Mouse (Mus musculus) neural tube, embryonic 14.5 days (tissue): ENCODE measurements around the gene Sumo1. TPM values are rescaled to one million over a fixed set of nuclear protein-coding genes. Genes with fewer than 3 reads are reported as not detected.
"Not testable (repeated sequence)": the region's sequence is repeated elsewhere in the genome, so short reads cannot be mapped to it uniquely, and the experiment has no call there.

Experiments
- ATAC-seq: fragments of 200-750 bp; cut with Nextera tagmentation; 2 replicates; pipeline ENCODE4 v1.8.0; 2017; ENCODE audit warnings: low read depth, mild to moderate bottlenecking, moderate TSS enrichment, moderate library complexity
- H3K27ac ChIP-seq: fragments of 300-500 bp; sonication (generic); 2 replicates; pipeline ENCODE4 v1.5.1; 2014; ENCODE audit warnings: low read depth, mild to moderate bottlenecking, control low read depth, low read length, moderate library complexity, mixed read lengths
- H3K27me3 ChIP-seq: fragments of 300-500 bp; sonication (generic); 2 replicates; pipeline ENCODE4 v1.6.1; 2014; ENCODE audit warnings: low read length; ENCODE audit not compliant: control insufficient read depth, insufficient read depth
- H3K36me3 ChIP-seq: fragments of 300-500 bp; sonication (generic); 2 replicates; pipeline ENCODE4 v1.6.1; 2014; ENCODE audit warnings: low read length, mixed read lengths; ENCODE audit not compliant: control insufficient read depth, insufficient read depth
- H3K4me1 ChIP-seq: fragments of 300-500 bp; sonication (generic); 2 replicates; pipeline ENCODE4 v1.6.1; 2014; ENCODE audit warnings: low read length; ENCODE audit not compliant: control insufficient read depth, insufficient read depth
- H3K4me2 ChIP-seq: fragments of 300-500 bp; sonication (generic); 2 replicates; pipeline ENCODE4 v1.6.1; 2014; ENCODE audit warnings: mild to moderate bottlenecking, low read depth, low read length, control low read depth
- H3K4me3 ChIP-seq: fragments of 300-500 bp; sonication (generic); 2 replicates; pipeline ENCODE4 v1.5.1; 2014; ENCODE audit warnings: low read depth, low read length, control low read depth, mixed read lengths
- H3K9ac ChIP-seq: fragments of 300-500 bp; sonication (generic); replicated peaks from 2 replicates; pipeline ENCODE4 v1.6.1; 2014; ENCODE audit warnings: low read depth, mild to moderate bottlenecking, control low read depth, low read length, mixed read lengths
- H3K9me3 ChIP-seq: fragments of 300-500 bp; sonication (generic); 2 replicates; pipeline ENCODE4 v1.6.1; 2016; ENCODE audit warnings: low read length; ENCODE audit not compliant: control insufficient read depth
- WGBS: fragments of 180-500 bp; shearing (Covaris S2); extraction: QIAGEN DNeasy Blood & Tissue Kit; methylation state at CpG from one replicate; pipeline ENCODE4 v1.1.7; 2014; 5-methylcytosine and 5-hydroxymethylcytosine counted together
- polyA plus RNA-seq: library from polyadenylated mRNA; unstranded; fragments of >200 nt; fragmentation: Nextera tagmentation; extraction: Ambion mirVana; gene quantifications from 2 replicates; pipeline ENCODE4 v1.2.1, GENCODE M21; 2014

Sumo1 gene
- polyA plus RNA-seq, 1 experiment from 2014 or later = 348 TPM

DNA sequence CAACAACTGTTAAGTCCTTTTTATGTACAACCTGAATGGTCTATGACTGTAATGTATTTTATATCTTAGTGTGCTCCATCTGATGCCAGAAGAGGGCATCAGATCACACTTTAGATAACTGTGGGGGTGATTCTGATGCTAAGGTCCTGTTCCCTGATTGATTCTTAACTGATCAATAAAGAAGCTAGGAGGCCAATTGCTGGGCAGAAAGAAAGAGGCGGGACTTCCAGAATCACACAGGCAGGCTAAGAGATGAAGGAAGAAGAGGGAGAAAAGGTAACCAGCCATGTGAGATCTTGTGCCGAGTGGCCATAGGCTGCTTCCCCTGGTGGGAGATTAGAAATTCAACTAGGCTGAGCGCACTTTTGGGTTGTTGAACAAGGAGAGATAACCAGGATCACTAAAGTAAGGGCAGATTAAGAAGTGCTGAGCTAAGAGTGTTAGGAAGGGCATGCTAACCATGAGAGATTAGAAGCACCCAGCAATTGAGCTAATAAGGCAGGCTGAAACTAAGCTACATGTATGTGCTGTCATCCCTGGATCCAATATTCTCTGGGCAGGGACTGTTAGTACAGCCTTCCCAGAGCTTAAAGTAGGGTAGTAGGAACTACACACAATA lies 19.3 kb downstream of the Sumo1 start:
- H3K4me3 ChIP-seq = no peak overlapping the region
- WGBS = 91% methylated on average over 3 of the region's 3 CpGs
- peaks cover 11% of the 10 kb centered on the region; the same call in 1 of the 2 replicates for H3K36me3 ChIP-seq
- no peak overlapping the region for H3K9ac ChIP-seq
- ATAC-seq = no peak
- H3K27ac ChIP-seq = no peak overlapping the region
- no peaks in the 10 kb centered on the region for H3K9me3 ChIP-seq
- H3K27me3 ChIP-seq = no peaks in the 10 kb centered on the region
- H3K4me2 ChIP-seq = no peak overlapping the region
- H3K4me1 ChIP-seq = no peaks in the 10 kb centered on the region

DNA sequence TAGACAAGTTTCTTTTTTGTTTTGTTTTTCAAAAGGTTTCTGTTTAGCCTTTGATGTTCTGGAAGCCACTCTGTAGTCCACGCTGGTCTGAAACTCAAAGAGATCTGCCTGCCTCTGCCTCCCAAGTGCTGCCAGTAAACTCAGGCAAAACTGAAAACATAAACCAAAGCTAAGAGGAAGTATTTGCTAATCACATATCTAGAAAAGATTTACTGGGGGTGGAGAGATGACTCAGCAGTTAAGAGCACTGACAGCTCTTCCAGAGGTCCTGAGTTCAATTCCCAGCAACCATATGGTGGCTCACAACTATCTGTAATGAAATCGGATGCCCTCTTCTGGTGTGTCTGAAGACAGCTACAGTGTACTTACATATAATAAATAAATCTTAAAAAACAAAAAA lies 24.1 kb downstream of the Sumo1 start:
- H3K9me3 ChIP-seq, H3K4me3 ChIP-seq, ATAC-seq, H3K27me3 ChIP-seq, H3K9ac ChIP-seq, H3K27ac ChIP-seq, H3K4me2 ChIP-seq, H3K4me1 ChIP-seq: not testable (repeated sequence)
- WGBS = 93% methylated on average over 2 of the region's 2 CpGs
- H3K36me3 ChIP-seq = peaks cover 17% of the 10 kb centered on the region

DNA sequence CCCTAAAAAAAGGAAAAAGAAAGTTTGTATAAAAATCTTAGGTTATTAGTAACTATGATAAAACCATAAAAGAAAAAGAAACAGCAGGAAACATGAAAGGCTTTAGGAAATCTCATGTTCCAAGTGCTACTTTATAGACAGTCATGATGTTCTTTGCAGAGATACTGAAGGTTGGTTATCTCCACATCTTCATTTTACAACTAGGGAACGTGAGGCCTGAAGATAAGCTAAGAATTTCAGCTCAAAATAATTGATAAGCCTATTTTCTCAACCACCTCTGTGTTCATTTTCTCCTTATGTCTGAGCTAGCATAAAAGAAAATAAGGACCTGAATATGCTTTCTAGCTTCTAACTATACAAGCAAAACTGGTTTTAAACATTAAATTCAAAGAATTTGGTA lies 28.1 kb downstream of the Sumo1 start:
- no peaks in the 10 kb centered on the region for H3K4me1 ChIP-seq
- H3K4me3 ChIP-seq = no peak overlapping the region
- H3K36me3 ChIP-seq = peaks cover 11% of the 10 kb centered on the region
- ATAC-seq = no peak
- WGBS = 92% methylated on average over 1 of the region's 1 CpGs
- no peak overlapping the region for H3K4me2 ChIP-seq
- no peaks in the 10 kb centered on the region for H3K9me3 ChIP-seq
- H3K9ac ChIP-seq = no peak overlapping the region
- no peaks in the 10 kb centered on the region for H3K27me3 ChIP-seq
- H3K27ac ChIP-seq = no peak overlapping the region

DNA sequence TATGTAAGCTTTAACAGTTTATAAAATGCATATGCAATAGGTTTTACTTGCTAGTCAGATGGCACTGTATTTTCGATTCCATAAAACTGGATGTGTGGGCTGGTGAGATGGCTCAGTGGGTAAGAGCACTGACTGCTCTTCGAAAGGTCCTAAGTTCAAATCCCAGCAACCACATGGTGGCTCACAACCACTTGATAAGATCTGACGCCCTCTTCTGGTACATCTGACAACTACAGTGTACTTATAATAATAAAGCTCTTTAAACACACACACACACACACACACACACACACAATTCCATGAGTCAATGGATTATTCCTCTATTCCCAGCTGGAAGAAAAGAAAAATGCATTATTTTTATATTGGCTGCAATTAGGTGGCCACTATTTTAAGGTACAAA lies 32.3 kb downstream of the Sumo1 start:
- WGBS = 83% methylated on average over 3 of the region's 3 CpGs
- no peak overlapping the region for H3K4me2 ChIP-seq
- no peak overlapping the region for H3K4me3 ChIP-seq

GRCm38 (mm10) chr1:59636349-59636748 lies 34.3 kb downstream of the Sumo1 start:
- Histone ChIP-seq H3K36me3 (no peaks in the 10 kb centered on the region; the same call in 1 of the 2 replicates), H3K4me3 (no peak overlapping the region), H3K9me3 (no peaks in the 10 kb centered on the region), H3K27me3 (no peaks in the 10 kb centered on the region), H3K9ac (no peak overlapping the region), H3K27ac (no peak overlapping the region), H3K4me1 (no peaks in the 10 kb centered on the region), H3K4me2 (no peak overlapping the region)
- no peak for ATAC-seq
- 77% methylated on average over 1 of the region's 1 CpGs for WGBS

More for the DNA sequence above, 32.3 kb downstream of the Sumo1 start:
- no peak overlapping the region for H3K9ac ChIP-seq
- peaks cover 5% of the 10 kb centered on the region for H3K36me3 ChIP-seq
- no peaks in the 10 kb centered on the region for H3K27me3 ChIP-seq
- no peak overlapping the region for H3K27ac ChIP-seq
- H3K4me1 ChIP-seq = no peaks in the 10 kb centered on the region
- no peak for ATAC-seq
- no peaks in the 10 kb centered on the region for H3K9me3 ChIP-seq

DNA sequence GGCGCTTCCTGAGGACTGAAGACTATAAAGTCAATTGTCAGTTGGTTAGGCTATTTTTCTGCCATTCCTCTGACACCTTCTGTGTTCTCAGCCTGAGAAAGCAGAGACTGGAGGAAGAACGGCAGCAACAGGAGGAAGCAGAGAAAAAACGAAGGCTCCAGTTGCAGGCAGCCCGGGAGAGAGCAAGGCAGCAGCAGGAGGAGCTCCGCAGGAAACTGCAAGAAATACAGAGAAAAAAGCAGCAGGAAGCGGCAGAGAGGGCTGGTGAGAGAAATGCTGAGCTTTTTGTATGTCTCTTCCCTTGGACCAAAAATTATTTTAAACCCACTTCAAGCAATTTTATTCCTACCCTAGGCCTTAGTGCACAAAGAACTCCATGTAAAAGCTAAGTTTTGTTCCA lies 37.6 kb downstream of the Sumo1 start:
- no peak overlapping the region for H3K9ac ChIP-seq
- no peak for ATAC-seq
- H3K4me3 ChIP-seq = no peak overlapping the region
- no peaks in the 10 kb centered on the region for H3K9me3 ChIP-seq
- no peak overlapping the region for H3K4me2 ChIP-seq
- no peaks in the 10 kb centered on the region for H3K36me3 ChIP-seq
- H3K27ac ChIP-seq = no peak overlapping the region
- H3K4me1 ChIP-seq = no peaks in the 10 kb centered on the region
- 33% methylated on average over 6 of the region's 6 CpGs for WGBS
- no peaks in the 10 kb centered on the region for H3K27me3 ChIP-seq

DNA sequence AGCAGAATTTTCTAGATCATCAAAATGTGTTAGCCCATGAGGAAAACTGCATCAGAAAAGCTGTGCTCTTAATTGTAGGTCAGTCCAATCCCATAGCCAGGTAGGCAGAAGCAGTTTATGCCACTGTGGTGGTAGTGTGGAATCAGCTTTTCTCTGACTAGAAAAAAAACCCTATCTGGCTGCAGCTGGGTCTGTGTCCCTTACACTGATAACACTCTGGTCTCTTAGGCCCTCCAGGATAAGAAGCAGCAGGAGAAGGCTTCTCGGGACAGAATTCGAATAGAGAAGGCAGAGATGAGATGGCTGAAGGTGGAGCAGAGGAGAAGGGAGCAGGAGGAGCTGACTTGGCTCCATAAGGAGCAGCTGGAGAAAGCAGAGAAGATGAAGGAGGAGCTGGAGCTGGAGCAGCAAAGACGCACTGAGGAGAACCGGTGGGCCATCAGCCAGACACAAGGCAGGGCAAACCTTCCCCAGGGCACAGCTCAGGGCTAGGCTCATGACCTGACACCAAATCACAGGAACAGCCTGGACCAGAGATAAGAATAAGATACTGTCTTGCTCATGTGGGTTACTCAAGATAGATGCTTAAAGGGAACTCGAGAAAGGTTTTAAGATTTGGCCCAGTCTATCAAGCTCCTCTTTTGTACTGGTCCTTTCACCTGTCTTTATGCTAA lies 38.5 kb downstream of the Sumo1 start:
- H3K36me3 ChIP-seq = no peaks in the 10 kb centered on the region
- H3K27me3 ChIP-seq = no peaks in the 10 kb centered on the region
- no peak overlapping the region for H3K4me2 ChIP-seq
- no peak for ATAC-seq
- no peak overlapping the region for H3K27ac ChIP-seq
- no peak overlapping the region for H3K9ac ChIP-seq
- H3K9me3 ChIP-seq = no peaks in the 10 kb centered on the region
- WGBS = 93% methylated on average over 5 of the region's 5 CpGs
- H3K4me1 ChIP-seq = no peaks in the 10 kb centered on the region
- H3K4me3 ChIP-seq = no peak overlapping the region

DNA sequence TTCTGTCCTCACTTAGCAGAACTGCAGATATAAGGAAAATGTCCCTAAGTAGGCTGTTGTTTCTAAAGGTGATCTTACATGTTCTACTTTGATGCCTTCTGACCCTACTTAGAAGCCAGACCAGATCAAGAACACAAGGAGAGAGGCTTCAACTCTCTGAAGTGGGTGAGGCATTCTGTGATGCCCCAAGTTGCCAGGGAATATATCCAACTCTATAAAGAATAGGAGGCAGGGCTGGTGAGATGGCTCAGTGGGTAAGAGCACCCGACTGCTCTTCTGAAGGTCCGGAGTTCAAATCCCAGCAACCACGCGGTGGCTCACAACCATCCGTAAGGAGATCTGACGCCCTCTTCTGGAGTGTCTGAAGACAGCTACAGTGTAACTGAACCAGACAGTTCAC lies 40.3 kb downstream of the Sumo1 start:
- H3K27ac ChIP-seq, H3K9me3 ChIP-seq, H3K27me3 ChIP-seq, H3K4me3 ChIP-seq, H3K4me1 ChIP-seq, H3K4me2 ChIP-seq, H3K9ac ChIP-seq, ATAC-seq, H3K36me3 ChIP-seq: not testable (repeated sequence)
- 93% methylated on average over 6 of the region's 6 CpGs for WGBS

GRCm38 (mm10) chr1:59629194-59629593 lies 41.4 kb downstream of the Sumo1 start:
- H3K4me1 ChIP-seq = no peaks in the 10 kb centered on the region
- no peak overlapping the region for H3K27ac ChIP-seq
- H3K4me2 ChIP-seq = no peak overlapping the region
- no peak for ATAC-seq
- 64% methylated on average over 6 of the region's 6 CpGs for WGBS
- no peak overlapping the region for H3K4me3 ChIP-seq
- no peaks in the 10 kb centered on the region for H3K36me3 ChIP-seq
- no peaks in the 10 kb centered on the region for H3K27me3 ChIP-seq
- no peaks in the 10 kb centered on the region for H3K9me3 ChIP-seq
- no peak overlapping the region for H3K9ac ChIP-seq
